Mouse (Mus musculus): ENCODE results near the gene Ly86.

The Ly86 gene

DNA sequence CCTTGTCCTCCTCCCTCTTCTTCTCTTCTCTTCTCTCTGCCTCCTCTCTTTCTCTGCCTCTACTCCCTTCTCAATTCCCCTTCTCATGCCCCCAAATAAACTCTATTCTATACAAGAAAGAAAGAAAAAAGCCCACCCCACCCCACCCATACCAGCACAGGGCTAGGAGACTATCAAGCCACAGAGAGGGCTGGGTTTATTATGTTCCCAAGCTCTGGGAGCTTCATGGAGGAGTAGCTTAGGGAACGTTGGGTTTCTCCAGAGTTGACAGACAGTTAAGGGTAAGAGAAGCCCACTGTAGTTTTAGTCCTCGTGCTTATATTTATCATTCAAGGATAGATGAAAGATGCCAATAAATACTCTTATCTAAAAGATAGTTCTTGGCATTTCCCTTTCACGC, 88.7 kb downstream of the Ly86 start:
- no peak for DNase-seq

DNA sequence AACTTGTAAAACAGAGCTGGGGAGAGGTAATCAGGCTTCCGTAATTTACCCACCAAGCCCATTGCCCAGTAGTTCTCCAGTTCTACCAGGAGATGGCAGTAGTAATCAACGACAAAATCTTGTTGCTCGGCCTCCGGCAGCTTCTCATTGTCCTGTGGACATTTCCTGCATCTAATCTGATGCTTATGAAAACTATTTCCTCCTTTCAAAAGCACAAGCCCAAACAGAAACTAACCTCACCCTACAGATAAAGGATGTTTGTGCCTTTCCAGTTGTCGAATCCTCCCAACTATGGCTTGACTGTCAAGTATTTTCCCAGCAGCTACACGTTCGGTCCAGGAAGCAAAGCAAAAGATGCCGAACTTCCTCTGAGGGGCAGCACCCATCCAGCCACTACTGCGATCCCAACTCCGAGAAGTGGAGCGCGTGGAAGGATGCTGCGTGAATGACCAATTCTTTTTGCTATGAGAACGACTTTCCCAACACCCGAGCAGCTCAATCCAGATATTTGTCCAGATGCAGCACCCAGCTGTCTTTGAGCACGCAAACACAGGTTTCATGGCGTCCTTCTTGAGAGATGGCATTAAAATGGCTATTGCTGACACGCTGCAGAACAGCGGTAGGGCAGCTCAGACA, 89.2 kb downstream of the Ly86 start:
- peak; percentile 42 for DNase-seq

DNA sequence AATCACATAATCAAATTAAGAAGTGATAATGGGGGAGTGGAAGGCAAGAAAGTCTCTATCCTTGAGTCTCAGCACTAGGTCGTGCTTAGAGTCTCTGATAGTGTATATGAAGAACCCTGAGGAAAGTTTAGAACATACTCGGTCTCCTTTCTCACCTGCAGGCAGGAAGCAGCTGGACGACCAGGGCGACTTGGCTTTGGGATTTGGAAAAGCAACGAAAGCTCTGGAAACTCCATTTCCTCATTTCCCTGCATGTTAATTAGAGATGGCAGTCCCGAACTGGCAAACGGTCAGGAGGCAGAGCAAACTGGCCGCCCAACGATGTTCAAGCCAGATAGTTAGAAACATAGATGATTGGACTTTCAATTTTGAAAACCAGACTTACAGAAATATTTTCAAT, 89.8 kb downstream of the Ly86 start:
- no peak for DNase-seq

DNA sequence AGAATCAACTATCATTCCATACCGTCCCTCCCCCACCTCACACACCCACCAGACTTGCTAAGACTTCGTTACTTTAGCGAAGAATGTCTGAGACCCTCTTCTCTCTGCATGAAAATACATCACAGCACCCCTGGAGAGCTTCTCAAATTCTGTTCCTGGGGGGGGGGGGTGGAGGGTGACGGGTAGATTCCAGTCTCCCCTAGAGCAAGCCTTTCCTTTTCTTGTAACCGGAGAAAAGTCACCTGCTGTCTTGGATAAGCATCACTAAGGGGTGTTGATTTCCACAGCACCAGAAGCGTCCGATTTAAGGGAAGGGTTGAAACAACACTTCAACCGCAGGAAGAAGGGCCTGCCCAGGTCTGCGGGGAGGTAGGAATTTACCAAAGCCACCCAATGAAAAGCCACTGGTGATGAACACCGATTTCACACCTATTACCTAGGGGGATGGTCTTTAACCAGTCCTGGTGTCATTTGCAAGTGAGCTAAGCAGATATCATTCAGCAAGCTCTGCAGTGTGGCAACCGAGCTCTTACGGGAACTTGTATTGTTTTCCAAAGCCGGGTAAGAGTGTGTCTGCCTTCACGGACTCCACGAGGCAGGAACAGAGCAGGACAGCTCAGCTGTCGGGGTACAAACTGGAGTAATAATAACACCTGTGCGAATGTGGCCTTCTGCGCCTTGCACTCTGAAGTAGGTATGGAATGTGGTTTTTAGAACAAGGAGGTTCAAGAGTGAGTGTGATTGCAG, 91.4 kb downstream of the Ly86 start:
- no peak for DNase-seq

DNA sequence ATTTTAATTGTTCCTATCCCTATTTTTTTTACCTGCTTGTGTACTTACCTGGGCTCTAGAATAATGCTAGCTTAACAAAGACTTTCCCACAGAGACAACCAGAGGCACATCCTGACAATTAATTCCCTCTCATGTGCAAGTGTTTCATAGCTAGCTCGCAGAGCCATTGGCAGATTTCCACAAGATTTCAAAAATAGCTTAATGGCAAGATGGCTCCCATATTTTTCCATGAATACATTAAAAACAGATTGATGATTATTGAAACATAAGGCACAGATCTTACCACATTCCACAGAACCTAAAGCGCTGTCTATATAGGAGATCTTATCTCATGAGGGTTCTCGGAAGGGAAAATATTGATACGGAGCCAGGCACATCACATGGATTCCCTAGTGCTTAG, 93.8 kb downstream of the Ly86 start:
- DNase-seq: no peak

DNA sequence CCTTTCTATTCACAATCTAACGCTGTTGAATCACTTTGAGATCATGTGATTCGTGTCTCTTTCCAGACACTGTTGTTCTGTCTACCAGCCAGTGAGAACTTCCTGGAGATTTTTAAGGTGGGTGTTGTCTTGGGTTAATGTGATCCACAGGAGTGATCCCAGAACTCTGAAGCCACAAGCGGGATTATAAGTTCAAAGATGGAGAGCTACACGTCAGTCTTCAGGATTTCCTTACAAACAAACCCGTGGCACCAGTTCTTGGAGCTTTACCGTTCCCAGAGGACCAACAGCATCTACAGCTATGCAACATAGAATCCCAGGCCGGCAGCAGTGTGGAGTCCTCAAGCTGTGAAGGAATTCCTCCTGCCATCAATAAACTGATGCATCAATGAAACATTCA, 94.5 kb downstream of the Ly86 start:
- no peak for DNase-seq

DNA sequence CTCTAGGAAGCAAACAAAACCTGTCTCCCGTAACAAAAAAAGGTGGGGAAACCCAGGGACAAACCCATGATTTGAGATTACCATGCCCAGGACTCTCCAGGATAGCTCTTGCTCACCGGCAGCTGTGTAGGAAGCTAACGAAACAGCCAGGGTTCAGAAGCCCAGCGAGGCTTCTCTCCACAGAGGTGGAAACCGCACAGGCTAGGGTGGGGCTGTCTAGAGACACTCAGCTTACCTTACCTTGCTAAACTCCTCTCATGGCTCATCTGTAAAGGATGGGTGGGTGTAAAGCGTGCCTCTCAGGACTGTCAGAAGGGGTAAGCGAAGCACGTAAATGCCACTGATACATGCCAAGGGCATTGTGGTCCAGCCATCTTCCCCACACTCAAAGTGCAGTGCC, 94.9 kb downstream of the Ly86 start:
- DNase-seq: no peak

DNA sequence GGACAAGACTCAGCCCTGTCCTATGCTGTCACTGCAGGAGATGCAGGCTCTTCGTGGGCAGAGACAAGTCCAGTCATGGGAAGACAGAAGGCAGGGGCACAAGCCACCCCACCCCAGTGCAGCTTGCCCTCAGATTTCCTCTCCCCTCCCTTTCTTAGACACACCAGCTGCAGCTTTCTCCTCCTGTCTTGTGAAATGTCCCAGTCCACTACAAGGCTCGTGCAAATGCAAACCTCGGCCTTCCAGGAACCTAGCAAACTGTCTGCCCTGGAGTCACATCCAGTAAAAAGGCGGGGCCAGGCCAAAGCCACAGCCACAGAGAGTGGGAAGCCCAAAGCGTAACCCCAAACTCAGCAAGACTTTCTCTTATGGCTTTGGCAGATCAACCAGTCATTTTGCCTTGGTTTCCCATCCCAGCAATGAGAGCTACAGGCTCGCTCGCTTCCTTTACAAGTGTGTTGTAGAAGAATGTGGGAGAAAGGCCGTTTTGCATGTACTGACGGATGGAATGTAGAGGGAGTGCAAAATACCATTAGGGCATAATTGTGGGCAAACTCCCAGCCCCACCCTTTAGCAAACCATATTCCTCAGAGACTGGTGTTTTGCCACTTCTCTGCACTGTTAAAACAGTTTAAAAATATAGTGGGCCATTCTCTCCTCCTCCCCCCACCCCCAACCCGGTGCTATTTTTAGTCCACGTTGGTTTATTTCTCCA, 95.7 kb downstream of the Ly86 start:
- no peak for DNase-seq

DNA sequence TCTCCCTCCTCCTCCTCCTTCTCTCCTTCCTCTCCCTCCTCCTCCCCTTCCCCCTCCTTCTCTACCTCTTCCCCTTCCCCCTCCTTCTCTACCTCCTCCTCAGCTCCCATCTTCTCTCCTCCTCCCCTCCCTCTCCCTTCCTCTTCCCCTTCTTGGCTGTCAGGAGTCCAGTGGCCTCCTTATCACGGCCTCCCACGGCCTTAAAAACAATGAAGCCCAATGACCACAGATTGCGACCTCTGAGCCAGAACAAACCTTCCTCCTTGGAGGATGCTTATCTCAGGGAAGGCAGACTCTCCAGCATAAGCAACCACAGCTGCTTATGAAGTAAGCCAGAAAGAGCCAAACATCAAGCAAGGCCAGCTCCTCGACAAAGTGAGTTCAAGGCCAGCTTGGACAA, 97.0 kb downstream of the Ly86 start:
- no peak for DNase-seq

DNA sequence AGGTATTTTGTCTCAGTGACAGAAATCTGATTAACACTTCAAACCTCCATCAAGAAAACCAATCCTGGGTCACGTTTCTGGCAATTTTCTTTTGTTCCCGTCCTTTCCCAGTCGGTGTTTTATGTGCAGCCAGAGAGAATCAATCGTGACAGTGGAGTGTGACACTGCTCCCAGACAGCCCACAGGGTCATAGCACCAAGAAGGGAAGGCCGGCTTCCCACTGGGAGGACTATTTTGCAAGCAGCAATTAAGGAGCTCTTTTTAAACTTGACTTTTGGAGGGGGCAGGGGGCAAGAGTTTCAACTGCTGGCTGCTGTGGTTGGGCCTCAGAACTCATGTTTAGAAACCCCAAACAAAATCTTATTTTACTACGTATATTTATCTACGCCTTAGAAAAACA, 97.5 kb downstream of the Ly86 start:
- DNase-seq: no peak

DNA sequence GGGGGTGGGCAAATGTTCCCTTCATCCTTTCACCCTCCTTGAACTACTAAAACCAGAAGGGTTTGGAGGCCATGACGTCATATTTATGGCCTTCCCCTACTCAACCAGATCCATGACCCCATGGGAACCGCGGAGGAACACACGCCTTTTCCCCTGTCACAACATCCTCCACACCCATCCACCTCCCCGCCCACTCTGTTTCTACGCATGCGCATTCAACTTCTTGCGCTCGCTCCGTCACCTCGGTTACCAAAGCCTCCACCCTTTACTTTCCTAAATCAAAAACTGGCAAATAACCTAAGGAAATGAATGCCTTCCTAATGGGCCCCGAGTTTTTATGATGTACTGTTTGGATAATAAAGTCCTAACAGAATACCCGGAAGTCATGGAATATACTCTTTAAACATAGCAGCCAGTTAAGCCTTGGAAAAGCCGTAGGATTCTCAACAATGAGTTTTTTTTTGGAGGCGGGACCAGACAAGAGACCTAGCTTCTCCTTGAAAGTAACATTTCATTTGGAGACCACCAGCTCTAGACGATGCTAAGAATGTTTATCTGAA, 101.8 kb downstream of the Ly86 start:
- DNase-seq: no peak

DNA sequence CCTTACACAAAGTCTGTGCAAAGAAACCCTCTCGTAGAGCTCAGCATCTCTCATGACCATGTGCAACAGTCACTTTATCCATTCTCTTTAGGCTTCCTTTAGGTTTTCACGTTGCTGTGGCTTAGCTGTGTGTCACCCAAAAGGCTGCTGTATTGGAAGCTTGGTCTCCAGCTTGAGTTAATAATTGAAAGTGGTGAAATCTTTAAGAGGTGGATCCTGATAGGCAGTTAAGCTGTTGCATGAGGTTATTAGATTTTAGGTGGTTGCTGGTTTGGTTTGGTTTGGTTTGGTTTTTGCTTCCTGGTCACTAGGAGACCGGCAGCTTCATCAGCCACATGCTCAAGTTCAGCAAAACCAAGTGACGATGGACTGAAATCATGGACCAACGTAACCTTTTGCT, 106.0 kb downstream of the Ly86 start:
- DNase-seq: no peak

DNA sequence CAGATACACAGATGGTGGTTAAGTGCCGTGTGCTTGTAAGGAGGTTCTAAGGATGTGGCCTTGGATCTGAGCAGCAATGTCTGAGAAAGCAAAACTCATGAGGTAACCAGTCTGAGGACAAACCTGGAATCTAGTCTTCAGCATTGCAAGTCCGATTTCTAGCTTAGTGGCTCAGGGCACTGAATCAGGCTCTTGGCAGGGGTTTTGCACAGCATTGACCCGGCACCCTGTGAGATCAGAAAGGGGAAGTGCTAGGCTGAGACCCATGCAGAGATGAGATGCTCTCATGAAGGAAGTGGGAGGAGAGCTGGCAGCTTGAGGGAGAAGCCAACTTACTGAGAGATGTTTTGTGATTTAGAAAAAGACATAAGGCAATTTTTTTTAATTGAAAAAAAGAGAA, 106.5 kb downstream of the Ly86 start:
- DNase-seq: no peak

DNA sequence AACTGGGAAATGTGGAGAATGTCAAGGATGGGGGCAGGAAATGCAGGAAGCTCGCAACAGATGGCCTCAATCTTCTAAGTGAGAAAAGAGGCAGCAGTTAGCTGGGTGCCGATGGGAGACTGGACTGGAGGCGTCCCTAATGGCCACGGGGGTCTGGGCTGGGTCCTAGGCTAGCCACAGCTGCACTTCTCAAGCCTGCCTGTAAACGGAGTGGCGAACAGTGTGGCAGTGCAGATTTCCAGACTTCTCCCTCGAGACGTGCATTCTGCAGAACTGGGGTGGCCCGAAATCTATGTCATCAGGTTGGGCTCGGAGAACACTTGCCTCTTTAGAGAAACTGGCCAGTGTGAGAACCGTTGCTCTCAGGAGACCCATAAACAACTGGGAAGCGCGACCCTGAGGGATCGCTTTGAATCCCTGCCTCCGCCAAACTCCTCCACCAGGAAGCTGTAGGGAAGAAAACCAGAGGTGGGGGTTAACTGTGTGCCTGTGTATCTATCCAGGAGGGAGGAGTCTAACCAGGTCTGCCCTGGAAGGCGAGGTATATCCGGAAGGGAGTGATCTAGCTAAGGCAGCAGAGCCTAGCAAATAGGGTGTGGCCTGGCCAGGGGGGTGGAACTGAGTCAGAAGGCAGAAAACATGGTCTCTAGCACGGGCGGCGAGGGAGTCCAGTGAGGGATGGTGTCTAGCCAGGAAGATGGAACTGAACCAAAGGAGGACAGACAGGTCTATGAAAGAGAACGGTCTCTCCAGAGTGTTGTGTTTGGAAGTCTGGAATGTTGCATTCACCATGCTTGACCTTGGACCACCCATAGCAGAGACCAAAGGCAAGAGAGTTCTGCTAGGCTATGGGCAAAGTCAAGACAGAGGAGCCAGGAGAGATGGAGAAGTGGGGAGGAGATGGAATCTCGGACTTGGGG, 107.3 kb downstream of the Ly86 start:
- peak; percentile 67 for DNase-seq

DNA sequence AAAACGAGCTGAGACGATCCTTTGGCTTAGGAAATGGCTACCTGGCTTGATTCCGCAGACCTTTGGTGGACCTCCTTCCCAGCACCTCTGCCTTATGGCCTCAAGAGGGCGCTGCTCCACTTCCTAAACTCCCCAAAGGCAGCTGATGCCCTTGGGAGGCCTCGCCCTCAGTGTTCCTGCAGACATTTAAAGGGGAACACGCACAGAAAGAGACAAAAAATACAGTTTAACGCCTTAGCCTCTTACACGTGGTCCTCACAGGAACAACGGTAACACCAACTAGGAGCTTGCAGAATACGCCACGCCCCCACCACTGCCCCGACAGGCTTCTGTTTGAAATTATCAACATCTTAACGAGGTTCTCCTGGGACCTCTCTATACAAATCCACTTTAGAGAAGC, 108.2 kb downstream of the Ly86 start:
- DNase-seq: peak; percentile 74

DNA sequence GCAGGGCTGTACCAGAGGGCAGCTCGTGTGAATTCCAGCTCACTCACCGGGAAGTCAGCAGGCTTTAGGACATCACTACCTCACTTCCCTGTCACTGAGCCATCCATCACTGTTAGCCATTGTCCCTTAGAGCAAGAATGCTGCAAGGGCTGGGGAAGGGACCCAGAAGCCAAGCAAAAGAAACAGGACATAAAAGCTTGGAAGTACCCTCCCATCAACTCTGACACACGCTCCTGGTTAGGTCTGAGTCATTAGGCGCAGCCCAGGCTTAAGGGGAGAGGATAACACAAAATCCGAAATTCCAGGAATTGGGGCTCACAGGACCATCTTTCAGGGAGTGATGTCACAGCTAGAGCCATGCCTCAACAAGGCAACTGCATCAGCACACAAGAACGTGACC, 109.3 kb downstream of the Ly86 start:
- no peak for DNase-seq

DNA sequence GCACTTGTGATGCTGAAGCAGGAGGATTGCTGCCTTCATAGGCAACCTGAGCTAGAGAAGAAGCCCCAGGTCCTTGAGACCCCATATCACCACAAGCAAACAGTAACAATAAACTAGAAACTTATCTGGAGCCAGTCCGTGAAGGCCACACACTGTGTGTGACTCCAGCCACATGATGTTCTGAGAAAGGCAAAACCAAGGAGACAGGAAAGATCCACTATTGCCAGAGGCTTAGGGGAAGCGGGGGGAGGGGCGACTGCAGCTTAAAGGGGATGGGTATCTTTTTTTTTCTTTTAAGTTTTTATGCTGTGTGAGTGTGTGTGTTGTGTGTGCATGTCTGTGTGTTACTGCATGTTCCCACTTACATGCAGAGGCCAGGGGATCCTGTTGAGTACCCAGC, 110.6 kb downstream of the Ly86 start:
- no peak for DNase-seq

DNA sequence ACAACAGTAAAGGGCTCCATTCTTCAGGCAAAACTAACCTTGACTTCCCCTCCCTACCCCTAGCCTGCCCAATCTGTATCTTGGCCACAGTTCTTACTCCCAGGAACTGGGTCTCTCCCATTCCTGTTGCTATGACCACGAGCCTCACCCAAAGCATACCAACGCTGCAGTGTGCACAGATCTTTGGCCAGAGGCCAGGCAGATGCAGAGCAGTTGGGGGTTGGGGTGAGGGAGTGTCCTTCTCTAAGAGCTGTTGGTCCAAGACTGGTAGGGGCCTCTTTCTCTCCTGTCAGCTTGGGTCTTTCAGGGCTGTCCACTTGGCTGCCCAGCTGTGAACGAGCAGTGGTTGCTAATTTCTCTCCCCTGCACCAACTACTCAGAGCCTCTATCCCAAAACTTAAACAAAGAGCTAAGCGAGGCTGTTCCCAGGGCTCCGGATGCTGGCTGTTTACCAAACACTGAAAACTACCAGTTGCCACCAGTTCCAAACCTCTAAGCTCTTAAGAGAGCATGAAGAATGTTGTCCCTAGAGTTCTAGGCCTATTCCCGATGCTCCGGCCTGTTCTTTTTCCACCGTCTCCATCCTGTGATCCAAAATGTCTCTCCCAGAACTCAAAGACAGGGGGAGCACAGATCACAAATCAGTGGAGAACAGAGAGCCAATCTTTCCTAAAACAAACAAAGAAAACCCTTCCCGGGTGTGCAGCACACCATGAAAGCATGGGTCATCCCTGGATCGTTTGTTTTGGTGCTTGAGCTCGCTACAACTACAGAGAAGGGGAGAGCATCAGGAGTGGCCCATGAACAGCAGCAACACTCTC, 112.2 kb downstream of the Ly86 start:
- peak; percentile 58 for DNase-seq

DNA sequence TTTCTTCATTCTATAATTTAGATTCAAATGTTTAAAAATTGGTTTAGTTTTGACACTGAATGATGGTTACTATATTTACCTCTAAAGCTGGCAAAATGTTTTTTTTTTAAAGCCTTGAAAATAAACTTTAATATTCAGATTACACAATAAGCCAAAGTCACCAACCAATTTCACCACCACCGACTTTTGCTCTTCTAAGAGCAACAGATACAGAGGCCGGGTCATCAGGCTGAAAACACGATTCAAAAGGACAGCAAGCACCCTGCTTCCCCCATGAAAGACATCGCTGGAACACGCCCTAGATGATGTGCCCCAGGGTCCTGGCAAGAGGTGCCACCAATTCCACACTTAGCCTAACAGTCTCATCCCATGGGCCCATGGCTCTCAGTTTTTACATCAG, 113.5 kb downstream of the Ly86 start:
- DNase-seq: no peak

DNA sequence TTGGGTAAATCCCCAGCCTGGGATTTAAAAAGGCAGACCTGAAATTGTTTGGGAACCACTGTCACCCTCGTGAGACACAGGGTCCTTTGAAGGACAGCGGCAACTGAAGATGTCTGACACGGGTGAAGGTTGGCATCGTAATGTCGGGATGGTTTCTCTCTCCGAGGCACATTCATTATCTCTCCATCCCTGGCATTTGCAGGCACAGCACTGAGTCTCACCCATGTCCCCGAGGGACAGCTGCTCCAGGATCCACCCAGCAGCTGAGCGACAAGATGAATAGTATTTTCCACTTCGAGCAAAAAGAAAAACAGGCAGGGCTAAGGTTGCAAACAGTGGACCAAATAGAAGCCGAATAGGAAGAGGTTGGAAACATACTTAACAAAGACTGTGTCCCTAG, 114.0 kb downstream of the Ly86 start:
- no peak for DNase-seq

DNA sequence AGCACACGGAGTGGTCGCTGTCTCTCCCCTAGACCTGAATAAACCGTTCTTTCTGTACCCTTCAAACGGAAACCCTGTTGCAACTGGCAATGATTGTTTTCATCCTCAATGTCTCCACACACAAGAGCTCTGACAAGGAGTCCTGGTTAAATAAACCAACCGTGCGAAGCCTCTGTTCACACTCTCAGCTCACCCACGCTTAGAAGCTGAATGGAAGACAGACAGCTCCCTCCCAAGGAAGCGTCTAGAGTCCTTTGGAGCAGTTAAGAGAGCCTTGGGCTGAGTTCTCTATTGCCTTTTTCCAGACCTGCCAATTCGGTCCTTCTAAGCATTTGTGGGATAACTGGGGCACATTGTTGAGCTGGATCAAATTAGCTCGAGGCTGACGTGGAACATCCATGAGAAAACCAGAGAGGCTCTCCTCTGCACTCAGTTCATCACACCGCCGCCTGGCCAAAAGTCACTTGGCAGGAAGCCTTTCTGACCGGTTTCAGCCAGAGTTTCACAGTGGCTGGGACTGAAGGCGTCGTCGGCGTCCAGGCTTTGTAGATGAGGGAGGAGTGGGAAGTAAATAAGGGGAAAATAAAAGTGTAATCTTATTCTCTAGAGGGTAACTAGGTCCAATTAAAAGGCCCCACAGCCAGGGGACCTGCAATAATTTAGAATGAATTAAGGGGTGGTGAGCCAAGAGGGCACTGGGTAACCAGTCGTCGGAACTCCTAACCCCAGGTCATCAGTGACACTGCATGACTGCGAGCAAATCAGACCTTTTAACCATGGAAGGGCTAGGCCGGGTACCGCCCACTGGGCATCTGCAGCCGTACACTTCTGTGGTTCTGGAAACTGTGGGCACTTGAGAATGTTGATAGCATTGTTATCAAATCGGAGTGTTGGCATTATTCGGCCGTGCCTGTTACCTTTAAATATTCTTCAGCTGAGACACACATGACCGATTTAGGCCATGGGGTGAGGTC, 115.2 kb downstream of the Ly86 start:
- DNase-seq: peak; percentile 35

Measured in liver (tissue).